Mouse (Mus musculus) 3134 (cell line): ENCODE measurements around the gene Fcnb.

Experiments
- DNase-seq: peaks from one replicate; pipeline ENCODE4 v3.0.0-alpha.2; 2011; ENCODE audit warnings: low spot score; ENCODE audit not compliant: insufficient read length; ENCODE audit errors: extremely low read depth

Fcnb gene

GRCm38 (mm10) chr2:28089095-28089494, 4.4 kb upstream of the Fcnb start:
- DNase-seq: no peak

- no peak for DNase-seq
Measured at GRCm38 (mm10) chr2:28086112-28086511, 1.4 kb upstream of the Fcnb start.

- no peak for DNase-seq
Measured at GRCm38 (mm10) chr2:28075616-28076187, 9.0 kb downstream of the Fcnb start.

GRCm38 (mm10) chr2:28068537-28068878, 16.2 kb downstream of the Fcnb start:
- DNase-seq: no peak

GRCm38 (mm10) chr2:28067821-28068536, 16.7 kb downstream of the Fcnb start:
- DNase-seq: no peak

GRCm38 (mm10) chr2:28067175-28067574, 17.5 kb downstream of the Fcnb start:
- DNase-seq: no peak

GRCm38 (mm10) chr2:28066686-28067085, 18.0 kb downstream of the Fcnb start:
- DNase-seq: no peak

- no peak for DNase-seq
Measured at GRCm38 (mm10) chr2:28065081-28065651, 19.5 kb downstream of the Fcnb start.

GRCm38 (mm10) chr2:28064339-28065080, 20.2 kb downstream of the Fcnb start:
- no peak for DNase-seq

GRCm38 (mm10) chr2:28063711-28064338, 20.9 kb downstream of the Fcnb start:
- DNase-seq: no peak

GRCm38 (mm10) chr2:28059922-28060321, 24.8 kb downstream of the Fcnb start:
- DNase-seq: no peak

GRCm38 (mm10) chr2:28047092-28047491, 37.6 kb downstream of the Fcnb start:
- no peak for DNase-seq

GRCm38 (mm10) chr2:28046311-28046710, 38.4 kb downstream of the Fcnb start:
- no peak for DNase-seq

- DNase-seq: no peak
Measured at GRCm38 (mm10) chr2:28044920-28045598, 39.6 kb downstream of the Fcnb start.

- DNase-seq: no peak
Measured at GRCm38 (mm10) chr2:28040466-28040865, 44.2 kb downstream of the Fcnb start.

GRCm38 (mm10) chr2:28039647-28040325, 44.9 kb downstream of the Fcnb start:
- no peak for DNase-seq

- DNase-seq: no peak
Measured at GRCm38 (mm10) chr2:28038391-28039096, 46.1 kb downstream of the Fcnb start.

GRCm38 (mm10) chr2:28037505-28038390, 46.9 kb downstream of the Fcnb start:
- DNase-seq: no peak
